Mouse (Mus musculus) liver, postnatal 0 days (tissue): ENCODE measurements at regions not wholly inside any gene's neighbourhood (a gene's known extent, or its start where the extent isn't known, plus 50 kb on each side); places are given as distances from the start of the nearest gene placed in this dataset.

Source experiments
- CTCF ChIP-seq: sonication (generic); IDR thresholded peaks from 2 replicates; pipeline ENCODE4 v1.5.1; 2016; ENCODE audit warnings: antibody characterized with exemption, low read depth
- EP300 ChIP-seq: IDR thresholded peaks from 2 replicates; pipeline ENCODE4 v1.6.1; 2016; ENCODE audit warnings: antibody characterized with exemption, low read depth, mild to moderate bottlenecking

DNA sequence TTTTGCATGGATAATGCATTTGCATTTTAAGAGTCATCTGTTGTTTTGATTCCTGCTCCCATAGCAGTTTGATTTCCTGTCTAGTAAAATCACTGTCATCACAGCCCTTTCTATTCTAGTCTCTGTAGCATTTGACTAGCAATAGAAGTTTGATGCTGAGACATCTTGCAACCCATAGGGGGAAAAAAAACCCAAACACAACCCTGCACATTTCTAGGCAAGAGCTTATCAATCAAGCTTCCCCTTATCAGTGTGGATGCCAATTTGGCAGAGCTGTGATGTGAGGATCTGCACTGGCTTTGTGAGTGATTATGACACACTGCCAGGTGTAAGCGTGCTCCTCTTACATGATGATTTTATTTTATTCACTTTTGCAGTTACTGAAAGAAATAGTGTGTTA is 813.0 kb upstream of the Slc10a2 start:
- TF ChIP-seq CTCF (no peak), EP300 (no peak)
